Mouse (Mus musculus): ENCODE data around the gene Tbc1d20. TPM values are rescaled to one million over a fixed set of nuclear protein-coding genes. Genes with fewer than 3 reads are reported as not detected.

Tbc1d20 gene
- total and polyA plus RNA-seq, 2 experiments from 2014 or later = 27.2 to 51.8 TPM

DNA sequence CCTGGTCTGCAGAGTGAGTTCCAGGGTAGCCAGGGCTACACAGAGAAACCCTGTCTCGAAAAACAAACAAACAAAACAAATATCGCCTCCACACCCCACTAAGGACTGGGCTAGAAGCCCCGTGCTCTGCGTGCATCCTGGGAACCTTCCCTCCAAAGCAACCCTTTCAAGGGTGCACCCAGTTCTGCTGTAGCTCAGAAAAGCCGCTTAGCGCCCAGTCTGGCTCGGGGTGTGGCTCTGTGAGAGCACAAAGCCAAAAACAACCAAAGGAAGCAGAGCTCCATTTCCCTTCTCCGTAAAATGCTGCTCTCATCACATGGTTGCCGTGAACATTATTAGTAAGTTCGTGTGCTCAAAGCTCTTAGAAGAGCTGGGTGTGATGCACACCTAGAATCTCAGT is 50.7 kb downstream of the Tbc1d20 start:
- H3K9me3 ChIP-seq (ENCODE audit: low read length) = no peaks in the 10 kb centered on the region
- H3K4me2 ChIP-seq (ENCODE audit: low read depth) = peak overlapping the region; percentile 87
- WGBS = 5% methylated on average over 10 of the region's 10 CpGs
- ATAC-seq = no peak; the same call in 1 of the 2 replicates
- H3K27ac ChIP-seq (ENCODE audit: low read depth, low read length) = peak overlapping the region; percentile 66; the same call in 1 of the 2 replicates
- H3K4me3 ChIP-seq (ENCODE audit: low read depth, low read length) = peak overlapping the region; percentile 51
- no peak for TF ChIP-seq CTCF (IDR thresholded peaks at IDR 0.05; ENCODE audit: low read depth)
- H3K9ac ChIP-seq = peak overlapping the region; percentile 60
- H3K36me3 ChIP-seq (ENCODE audit: insufficient read depth) = no peaks in the 10 kb centered on the region
- H3K27me3 ChIP-seq (ENCODE audit: insufficient read depth, low read length) = no peaks in the 10 kb centered on the region
- DNase-seq = peak; percentile 38
- 0 out of 2 replicates have a peak, but pooled peaks cover 4% of the 10 kb centered on the region for H3K4me1 ChIP-seq (ENCODE audit: insufficient read depth)

DNA sequence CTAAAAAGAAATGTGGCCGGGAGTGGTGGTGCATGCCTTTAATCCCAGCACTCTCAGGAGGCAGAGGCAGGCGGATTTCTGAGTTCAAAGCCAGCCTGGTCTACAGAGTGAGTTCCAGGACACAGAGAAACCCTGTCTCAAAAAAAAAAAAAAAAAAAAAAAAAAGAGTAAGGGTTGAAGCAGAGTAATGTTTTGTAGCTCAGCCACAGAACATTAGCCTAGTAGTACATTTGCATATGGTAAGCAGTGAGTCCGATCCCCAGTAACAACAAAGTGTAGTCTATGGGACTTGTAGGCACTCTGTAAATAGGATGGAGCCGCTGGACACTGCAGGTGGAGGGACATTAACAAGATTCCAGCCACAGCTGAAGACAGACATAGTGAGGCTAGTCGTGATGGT is 51.3 kb downstream of the Tbc1d20 start:
- Histone ChIP-seq H3K27me3 (ENCODE audit: insufficient read depth, low read length) (no peaks in the 10 kb centered on the region), H3K9ac (no peak overlapping the region), H3K4me1 (ENCODE audit: insufficient read depth) (0 out of 2 replicates have a peak, but pooled peaks cover 4% of the 10 kb centered on the region), H3K4me2 (ENCODE audit: low read depth) (peak overlapping the region; percentile 87; the same call in 1 of the 2 replicates), H3K36me3 (ENCODE audit: insufficient read depth) (no peaks in the 10 kb centered on the region), H3K4me3 (ENCODE audit: low read depth, low read length) (no peak overlapping the region), H3K27ac (ENCODE audit: low read depth, low read length) (no peak overlapping the region), H3K9me3 (ENCODE audit: low read length) (no peaks in the 10 kb centered on the region)
- 67% methylated on average over 5 of the region's 5 CpGs for WGBS
- TF ChIP-seq CTCF (IDR thresholded peaks at IDR 0.05; ENCODE audit: low read depth) = no peak
- DNase-seq (no peak), ATAC-seq (no peak)

DNA sequence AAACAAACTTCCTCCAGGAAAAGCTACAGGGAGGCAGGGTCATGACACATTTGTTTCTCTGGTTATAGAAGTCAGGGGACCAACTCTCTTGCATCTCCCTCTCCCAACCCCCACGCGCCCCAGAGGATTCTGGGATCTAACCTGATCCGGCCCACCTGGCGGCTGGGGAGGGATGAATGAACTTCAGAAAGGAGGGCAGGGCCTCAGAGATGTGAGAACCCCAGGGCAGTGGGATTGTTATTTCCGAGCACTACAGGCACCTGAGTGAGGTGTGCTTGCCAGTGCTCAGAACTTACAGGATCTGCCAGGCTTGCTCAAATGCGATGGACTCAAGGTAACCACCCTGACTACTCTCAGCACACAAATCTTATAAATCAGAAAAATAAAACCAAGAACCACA is 51.8 kb downstream of the Tbc1d20 start:
- H3K36me3 ChIP-seq (ENCODE audit: insufficient read depth) = no peaks in the 10 kb centered on the region
- DNase-seq (no peak), ATAC-seq (no peak)
- no peak for TF ChIP-seq CTCF (IDR thresholded peaks at IDR 0.05; ENCODE audit: low read depth)
- no peaks in the 10 kb centered on the region for H3K9me3 ChIP-seq (ENCODE audit: low read length)
- WGBS = 79% methylated on average over 6 of the region's 6 CpGs
- no peak overlapping the region for H3K9ac ChIP-seq
- no peak overlapping the region for H3K4me2 ChIP-seq (ENCODE audit: low read depth)
- no peak overlapping the region for H3K27ac ChIP-seq (ENCODE audit: low read depth, low read length)
- no peaks in the 10 kb centered on the region for H3K27me3 ChIP-seq (ENCODE audit: insufficient read depth, low read length)
- no peak overlapping the region for H3K4me3 ChIP-seq (ENCODE audit: low read depth, low read length)
- H3K4me1 ChIP-seq (ENCODE audit: insufficient read depth) = 0 out of 2 replicates have a peak, but pooled peaks cover 4% of the 10 kb centered on the region

DNA sequence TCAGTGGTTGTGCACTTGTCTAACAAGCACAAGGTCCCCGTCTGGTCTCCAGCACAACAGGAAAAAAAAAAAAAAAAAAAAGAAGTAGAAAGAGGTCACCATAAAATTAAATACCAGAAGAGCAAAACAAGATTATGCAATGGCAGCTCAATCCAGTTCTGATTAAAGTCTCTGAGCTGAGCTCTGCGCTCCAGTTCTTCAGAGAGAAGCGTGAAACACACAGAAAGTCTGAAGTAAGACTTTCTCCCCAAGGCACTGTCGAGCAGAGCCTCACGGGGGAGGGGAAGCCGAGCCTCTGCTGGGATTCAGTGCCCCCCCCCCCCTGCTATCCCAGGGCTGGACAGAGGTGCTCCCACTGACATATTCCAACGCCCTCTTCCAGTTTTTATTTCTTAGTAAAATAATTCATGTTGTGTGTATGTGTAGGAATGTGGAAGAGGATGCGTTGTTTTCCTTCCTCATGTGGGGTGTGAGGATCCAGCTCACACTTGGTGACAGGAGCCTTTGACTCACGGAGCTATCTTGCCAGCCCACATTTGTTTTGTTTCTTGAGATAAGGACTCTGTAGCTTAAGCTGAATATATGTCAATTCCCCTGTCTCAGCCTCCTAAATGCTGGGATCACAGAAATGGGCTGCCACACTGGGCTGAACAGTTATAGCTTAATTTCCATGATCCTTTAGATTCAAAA is 53.3 kb downstream of the Tbc1d20 start:
- ATAC-seq (no peak), DNase-seq (no peak)
- no peaks in the 10 kb centered on the region for H3K36me3 ChIP-seq (ENCODE audit: insufficient read depth)
- 0 out of 2 replicates have a peak, but pooled peaks cover 4% of the 10 kb centered on the region for H3K4me1 ChIP-seq (ENCODE audit: insufficient read depth)
- no peaks in the 10 kb centered on the region for H3K9me3 ChIP-seq (ENCODE audit: low read length)
- TF ChIP-seq CTCF (IDR thresholded peaks at IDR 0.05; ENCODE audit: low read depth) = no peak
- H3K27ac ChIP-seq (ENCODE audit: low read depth, low read length) = no peak overlapping the region
- no peak overlapping the region for H3K4me2 ChIP-seq (ENCODE audit: low read depth)
- H3K9ac ChIP-seq = no peak overlapping the region
- H3K27me3 ChIP-seq (ENCODE audit: insufficient read depth, low read length) = no peaks in the 10 kb centered on the region
- H3K4me3 ChIP-seq (ENCODE audit: low read depth, low read length) = no peak overlapping the region
- WGBS = 42% methylated on average over 9 of the region's 9 CpGs

DNA sequence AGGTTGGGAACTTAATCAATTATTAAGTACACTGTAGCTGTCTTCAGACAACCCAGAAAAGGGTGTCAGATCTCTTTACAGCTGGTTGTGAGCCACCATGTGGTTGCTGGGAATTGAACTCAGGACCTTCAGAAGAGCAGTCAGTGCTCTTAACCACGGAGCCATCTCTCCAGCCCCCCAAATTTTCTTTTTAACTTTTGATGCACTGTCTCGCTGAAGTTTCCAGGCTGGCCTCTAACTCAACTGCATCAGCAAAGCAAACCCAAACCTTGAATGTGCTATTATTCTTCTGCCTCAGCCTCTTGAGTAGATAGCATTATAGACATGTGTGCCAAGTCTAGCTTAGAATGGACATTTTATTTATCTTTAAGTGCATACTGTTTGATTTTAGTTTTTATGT is 54.1 kb downstream of the Tbc1d20 start:
- Histone ChIP-seq H3K9me3 (ENCODE audit: low read length) (no peaks in the 10 kb centered on the region), H3K27me3 (ENCODE audit: insufficient read depth, low read length) (no peaks in the 10 kb centered on the region), H3K27ac (ENCODE audit: low read depth, low read length) (no peak overlapping the region), H3K4me2 (ENCODE audit: low read depth) (no peak overlapping the region), H3K9ac (no peak overlapping the region), H3K4me1 (ENCODE audit: insufficient read depth) (0 out of 2 replicates have a peak, but pooled peaks cover 4% of the 10 kb centered on the region), H3K36me3 (ENCODE audit: insufficient read depth) (no peaks in the 10 kb centered on the region), H3K4me3 (ENCODE audit: low read depth, low read length) (no peak overlapping the region)
- WGBS = 81% methylated on average over 2 of the region's 2 CpGs
- no peak for TF ChIP-seq CTCF (IDR thresholded peaks at IDR 0.05; ENCODE audit: low read depth)
- DNase-seq (no peak), ATAC-seq (no peak)

DNA sequence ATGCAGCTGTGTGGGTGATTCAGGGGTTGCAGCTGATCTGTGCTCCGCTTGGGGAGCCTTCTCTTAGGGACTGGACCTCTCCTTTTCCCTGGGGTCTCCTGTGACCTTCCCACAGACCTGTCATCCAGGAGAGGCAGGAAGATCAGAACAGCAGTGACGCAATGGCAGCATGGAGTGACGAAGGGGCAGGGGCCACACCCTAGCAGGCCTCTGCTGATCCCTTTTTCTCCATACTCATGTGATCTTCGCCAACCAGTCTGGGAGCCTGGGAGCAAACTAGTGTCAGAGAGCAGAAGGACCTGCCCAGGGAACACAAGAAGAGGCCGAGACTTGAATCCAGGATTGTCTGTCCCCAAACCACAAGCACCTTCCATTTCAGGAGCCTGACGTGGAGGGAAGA is 55.6 kb downstream of the Tbc1d20 start:
- H3K27ac ChIP-seq (ENCODE audit: low read depth, low read length) = no peak overlapping the region
- 0 out of 2 replicates have a peak, but pooled peaks cover 2% of the 10 kb centered on the region for H3K4me1 ChIP-seq (ENCODE audit: insufficient read depth)
- H3K4me2 ChIP-seq (ENCODE audit: low read depth) = no peak overlapping the region
- no peak overlapping the region for H3K9ac ChIP-seq
- 85% methylated on average over 6 of the region's 6 CpGs for WGBS
- no peaks in the 10 kb centered on the region for H3K36me3 ChIP-seq (ENCODE audit: insufficient read depth)
- no peak overlapping the region for H3K4me3 ChIP-seq (ENCODE audit: low read depth, low read length)
- ATAC-seq (no peak), DNase-seq (no peak)
- TF ChIP-seq CTCF (IDR thresholded peaks at IDR 0.05; ENCODE audit: low read depth) = no peak
- H3K9me3 ChIP-seq (ENCODE audit: low read length) = no peaks in the 10 kb centered on the region
- no peaks in the 10 kb centered on the region for H3K27me3 ChIP-seq (ENCODE audit: insufficient read depth, low read length)

DNA sequence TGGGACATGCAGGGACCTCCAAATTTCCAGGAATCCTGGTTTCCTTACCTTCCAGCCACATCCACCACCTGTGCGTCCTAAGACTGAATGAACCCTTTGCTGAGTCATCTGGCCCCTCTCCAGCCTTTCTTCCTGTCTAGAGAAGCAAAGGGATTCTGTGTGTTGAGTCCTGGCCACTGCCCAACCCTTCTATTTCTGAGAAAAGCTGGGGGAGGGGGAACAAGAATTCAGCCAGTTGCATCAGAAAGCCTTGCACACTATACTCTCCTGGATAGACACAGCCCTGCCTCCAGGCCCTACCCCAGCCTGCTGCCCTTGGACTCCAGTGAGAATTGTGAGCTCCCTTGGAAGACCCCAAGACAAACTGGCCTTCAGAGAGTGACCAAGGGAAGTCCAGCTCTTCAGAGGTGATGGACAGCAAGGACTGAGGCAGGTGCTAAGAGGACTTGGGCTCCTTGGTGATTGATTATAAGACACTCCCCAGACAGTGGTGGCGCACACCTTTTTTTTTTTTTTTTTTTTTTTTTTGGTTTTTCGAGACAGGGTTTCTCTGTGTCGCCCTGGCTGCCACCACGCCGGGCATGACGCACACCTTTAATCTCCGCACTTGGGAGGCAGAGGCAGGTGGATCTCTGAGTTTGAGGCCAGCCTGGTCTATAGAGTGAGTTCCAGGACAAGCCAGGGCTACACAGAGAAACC is 56.4 kb downstream of the Tbc1d20 start:
- no peak for DNase-seq
- ATAC-seq = no peak
- Histone ChIP-seq H3K27ac (ENCODE audit: low read depth, low read length) (no peak overlapping the region), H3K9ac (no peak overlapping the region), H3K4me1 (ENCODE audit: insufficient read depth) (no peaks in the 10 kb centered on the region), H3K36me3 (ENCODE audit: insufficient read depth) (no peaks in the 10 kb centered on the region), H3K27me3 (ENCODE audit: insufficient read depth, low read length) (no peaks in the 10 kb centered on the region), H3K4me2 (ENCODE audit: low read depth) (no peak overlapping the region), H3K4me3 (ENCODE audit: low read depth, low read length) (no peak overlapping the region), H3K9me3 (ENCODE audit: low read length) (no peaks in the 10 kb centered on the region)
- 88% methylated on average over 8 of the region's 8 CpGs for WGBS
- TF ChIP-seq CTCF (IDR thresholded peaks at IDR 0.05; ENCODE audit: low read depth) = no peak
